Mouse (Mus musculus): ENCODE measurements around the gene Polr2b.

Gene Polr2b

DNA sequence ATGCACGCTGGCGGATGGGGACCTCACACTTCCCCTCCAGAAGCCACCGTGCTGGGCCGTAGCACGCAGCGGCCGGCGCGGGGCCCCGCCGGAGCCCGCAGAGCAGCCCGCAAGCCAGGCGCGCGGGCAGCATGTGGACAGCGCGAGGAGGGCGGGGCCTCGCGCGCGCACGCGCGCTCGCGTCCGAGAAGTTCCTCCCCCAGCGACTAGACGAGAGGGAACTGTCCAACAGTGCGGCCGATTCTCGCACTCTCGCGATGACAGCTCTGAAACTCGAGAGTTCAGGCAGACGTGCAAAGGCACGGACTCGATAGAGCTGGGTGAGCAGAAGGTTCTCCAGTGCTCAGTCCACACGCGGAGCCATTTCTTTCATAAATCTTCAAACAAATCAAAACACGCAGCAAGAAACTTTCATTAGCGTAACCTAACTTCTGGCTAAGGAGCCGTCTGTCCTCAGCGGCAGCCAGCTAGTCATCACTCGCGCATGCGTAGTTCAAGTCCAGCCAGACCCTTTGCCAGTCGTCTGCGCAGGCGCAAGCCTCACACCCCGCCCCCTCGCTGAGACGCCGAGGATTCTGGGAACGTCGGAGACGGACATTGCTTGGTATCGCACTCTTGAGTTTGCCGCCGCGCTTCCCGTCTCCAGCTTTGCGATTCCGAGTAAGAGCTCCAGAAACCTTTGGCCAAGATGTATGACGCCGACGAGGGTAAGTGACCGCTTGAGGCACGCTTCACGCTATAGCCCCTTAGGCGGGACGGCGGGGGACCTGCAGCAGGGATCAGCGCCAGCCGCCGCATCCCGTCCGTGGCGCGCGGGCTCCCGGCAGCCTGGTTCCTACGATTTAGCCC is at the start of gene Polr2b, which contains the start of gene Noa1:
Gene Polr2b, plus strand, starts transcription at position 224 of the 849 bp plus-strand sequence.
Gene Noa1, minus strand, starts transcription at position 161 of the 849 bp plus-strand sequence.
- peak; percentile 94 for DNase-seq (ENCODE audit: extremely low read depth, low read depth)

DNA sequence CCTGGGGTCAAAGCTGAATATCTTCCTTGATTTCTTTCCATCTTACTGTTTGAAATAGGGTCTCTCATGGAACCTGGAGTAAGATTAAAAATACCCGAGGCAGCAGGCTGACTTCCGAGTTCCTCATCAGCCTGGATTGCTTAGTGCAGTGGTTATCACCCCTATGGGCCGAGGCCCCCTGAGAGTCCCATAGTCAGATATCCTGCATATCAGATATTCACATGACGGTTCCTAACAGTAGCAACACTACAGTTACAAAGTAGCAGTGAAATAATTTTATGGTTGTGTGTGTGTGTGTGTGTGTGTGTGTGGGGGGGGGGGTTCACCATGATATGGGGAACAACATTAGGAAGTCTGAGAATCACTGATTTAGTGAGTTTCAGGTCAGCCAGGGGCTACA is 48.8 kb upstream of the Polr2b start:
- DNase-seq (ENCODE audit: extremely low read depth, low read depth), result no peak

DNA sequence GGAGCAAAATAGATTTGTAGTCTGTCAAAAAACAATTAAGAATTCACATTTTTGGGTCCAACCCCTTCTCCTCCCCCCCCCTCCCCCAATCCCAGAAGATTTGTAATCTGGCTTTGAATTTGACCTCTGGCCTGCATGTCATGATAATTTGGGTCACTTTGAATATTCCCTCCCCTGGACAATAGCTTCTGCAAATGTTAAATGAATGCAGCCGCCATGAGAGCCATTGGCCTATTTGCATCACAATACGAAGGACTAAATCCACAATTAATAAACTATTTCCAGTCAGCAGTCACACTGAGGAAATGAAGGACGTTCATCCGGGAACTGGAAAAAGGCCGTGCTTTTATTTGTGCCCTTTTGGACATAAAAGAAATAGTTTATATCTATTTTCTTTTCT is 47.8 kb upstream of the Polr2b start:
- DNase-seq (ENCODE audit: extremely low read depth, low read depth), result no peak

DNA sequence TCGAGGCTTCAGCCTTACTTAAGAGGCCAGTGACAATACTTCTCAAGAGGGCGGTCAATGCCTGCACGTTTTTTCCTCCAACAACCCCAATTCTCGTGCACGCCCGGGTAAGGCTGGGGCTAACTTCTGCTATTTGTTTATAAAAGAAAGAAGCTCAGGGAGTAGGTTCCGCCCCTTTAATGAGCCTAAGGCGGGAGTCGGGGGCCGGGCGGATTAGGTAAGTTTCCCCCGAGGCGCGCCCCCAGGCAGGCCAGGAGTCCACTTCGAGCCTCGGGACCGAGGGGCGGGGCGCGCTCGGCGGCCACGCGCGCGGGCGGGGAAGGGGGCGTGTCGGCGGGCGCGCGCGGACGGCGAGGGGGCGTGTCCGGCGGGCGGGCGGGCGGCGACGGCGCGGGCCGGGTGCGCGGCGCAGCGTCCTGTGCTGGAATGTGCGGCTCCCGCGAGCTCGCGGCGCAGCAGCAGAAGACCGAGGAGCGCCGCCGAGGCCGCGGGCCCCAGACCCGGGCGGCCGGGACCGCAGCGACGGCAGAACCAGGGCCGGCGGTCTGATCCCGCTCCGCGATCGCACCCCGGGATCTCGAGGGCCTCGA is 44.8 kb upstream of the Polr2b start, which contains the start of gene Rest:
Gene Rest, plus strand, starts transcription at position 411 of the 590 bp plus-strand sequence.
- DNase-seq (ENCODE audit: extremely low read depth, low read depth), result peak; percentile 80

DNA sequence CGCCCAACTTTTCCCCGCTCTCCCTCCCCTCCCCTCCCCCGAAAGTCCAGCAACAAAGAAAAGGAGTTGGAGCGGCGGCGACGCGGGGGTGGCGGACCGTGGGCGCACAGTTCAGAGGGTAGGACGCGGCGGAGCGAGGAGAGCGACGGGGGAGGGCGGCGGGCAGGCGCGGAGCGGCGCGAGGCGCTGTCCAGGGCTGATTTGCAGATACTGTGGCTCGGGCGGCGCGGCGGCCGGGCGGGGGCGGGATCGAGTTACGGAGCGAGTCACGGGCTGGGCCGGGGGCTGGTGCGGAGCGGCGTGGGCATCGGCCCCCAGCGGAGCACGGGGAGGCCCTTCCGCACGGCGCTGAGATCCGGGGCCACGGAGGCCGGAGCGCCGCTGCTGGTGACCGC is 44.3 kb upstream of the Polr2b start:
- DNase-seq (ENCODE audit: extremely low read depth, low read depth), result no peak

DNA sequence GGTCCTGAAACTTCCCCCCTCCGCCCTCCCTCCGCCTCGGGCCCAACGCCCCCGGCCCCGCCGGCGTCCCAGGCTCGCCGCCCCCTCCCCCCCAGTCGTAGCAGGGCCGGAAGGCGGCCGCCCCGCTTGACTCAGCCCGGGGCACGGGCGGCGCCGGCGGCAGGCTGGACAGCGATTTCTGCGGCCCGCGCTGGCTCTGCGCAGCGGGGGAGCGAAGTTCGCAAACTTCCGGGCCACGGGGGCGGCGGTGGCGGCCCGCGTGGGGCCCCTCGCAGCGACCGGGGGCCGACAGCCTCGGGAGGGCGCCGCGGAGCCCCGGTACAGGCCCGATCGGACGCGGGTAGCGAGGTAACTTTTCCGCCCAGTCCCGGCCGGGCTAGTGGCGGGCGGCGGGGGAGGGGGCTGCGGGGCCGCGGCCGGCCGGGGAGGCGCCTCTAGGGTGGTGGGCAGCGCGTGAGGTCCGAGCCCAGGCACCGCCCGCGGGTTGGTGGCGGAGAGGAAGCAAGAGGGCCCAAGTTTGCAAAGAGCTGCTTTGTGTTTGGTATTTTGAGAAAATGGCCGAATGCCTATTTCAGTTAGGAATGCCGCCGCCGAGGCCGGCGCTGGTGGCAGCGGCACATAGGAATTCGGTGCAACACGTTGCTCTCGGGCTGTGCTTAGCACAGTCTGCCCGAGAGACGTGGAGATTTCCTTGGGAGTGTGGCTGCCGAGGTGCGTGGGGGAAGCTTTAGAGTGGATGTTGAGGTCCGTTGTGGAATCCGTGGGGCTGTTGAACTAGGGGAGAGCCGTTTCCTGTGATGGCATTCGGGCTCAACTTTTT is 43.7 kb upstream of the Polr2b start:
- DNase-seq (ENCODE audit: extremely low read depth, low read depth), result no peak

DNA sequence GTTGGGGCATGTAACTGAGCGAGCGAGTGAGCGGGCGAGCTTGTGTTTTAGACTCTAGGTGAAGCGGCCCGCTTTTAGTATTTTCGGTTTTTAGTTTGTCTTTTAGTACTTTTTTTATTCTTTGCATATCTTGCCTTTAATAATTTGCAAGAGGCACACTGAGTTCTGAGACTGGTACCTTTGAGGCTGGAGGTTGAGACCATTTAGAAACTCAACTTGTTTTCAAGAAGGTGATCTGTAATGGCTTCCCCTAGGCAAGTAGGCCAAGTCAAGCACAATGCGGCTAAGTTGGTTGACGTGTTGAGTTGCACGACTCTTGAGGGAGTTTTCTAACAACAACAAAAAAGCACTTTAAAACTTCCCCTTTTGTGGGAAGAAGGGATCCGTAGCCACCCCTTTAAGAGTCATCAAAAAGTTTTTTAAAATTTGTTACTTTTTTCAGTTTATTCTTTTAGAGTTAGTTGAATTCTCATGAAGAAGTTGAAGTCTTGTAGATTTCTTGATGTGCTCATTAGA is 43.0 kb upstream of the Polr2b start:
- peak; percentile 78 for DNase-seq (ENCODE audit: extremely low read depth, low read depth)

DNA sequence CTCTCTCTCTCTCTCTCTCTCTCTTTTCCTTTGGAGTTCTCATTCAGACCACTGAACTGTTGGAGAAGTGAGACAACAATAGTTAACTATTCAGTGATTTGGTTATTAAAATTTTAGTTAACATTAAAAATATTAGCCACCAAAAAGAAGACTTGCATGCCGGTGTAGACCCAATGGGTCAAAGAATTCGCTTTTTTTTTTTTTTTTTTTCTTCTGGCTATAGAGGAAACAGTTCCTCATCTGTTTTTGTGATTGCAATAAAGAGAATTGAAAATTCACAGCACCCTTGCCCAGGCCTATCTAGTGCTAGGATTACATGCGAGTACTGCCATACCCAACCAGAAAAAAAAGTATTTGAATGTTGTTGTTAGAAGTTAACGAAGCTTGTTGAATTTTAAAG is 42.5 kb upstream of the Polr2b start:
- no peak for DNase-seq (ENCODE audit: extremely low read depth, low read depth)

DNA sequence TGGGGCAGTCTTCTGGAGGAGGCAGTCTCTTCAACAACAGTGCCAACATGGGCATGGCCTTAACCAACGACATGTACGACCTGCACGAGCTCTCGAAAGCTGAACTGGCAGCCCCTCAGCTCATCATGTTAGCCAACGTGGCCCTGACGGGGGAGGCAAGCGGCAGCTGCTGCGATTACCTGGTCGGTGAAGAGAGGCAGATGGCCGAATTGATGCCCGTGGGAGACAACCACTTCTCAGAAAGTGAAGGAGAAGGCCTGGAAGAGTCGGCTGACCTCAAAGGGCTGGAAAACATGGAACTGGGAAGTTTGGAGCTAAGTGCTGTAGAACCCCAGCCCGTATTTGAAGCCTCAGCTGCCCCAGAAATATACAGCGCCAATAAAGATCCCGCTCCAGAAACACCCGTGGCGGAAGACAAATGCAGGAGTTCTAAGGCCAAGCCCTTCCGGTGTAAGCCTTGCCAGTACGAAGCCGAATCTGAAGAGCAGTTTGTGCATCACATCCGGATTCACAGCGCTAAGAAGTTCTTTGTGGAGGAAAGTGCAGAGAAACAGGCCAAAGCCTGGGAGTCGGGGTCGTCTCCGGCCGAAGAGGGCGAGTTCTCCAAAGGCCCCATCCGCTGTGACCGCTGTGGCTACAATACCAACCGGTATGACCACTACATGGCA is 41.9 kb upstream of the Polr2b start:
- no peak for DNase-seq (ENCODE audit: extremely low read depth, low read depth)

DNA sequence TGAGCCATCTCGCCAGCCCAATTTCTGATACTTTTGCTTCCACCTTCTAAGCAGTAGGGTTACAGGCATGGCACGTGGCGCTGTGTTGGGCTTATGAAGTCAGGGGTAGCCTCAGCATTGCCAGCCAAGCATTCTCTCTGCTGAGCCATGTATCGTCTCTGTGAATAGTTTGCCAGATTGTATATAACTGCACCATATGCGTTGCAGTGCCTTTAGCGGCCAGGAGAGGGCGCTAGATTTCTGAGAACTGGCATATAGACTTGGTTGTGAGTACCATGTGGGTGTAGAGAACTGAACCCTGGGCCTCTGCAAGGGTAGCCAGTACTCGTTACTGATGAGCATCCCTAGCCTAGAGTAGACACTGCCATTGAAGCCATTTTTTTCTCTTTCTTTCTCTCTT is 40.5 kb upstream of the Polr2b start:
- no peak for DNase-seq (ENCODE audit: extremely low read depth, low read depth)

DNA sequence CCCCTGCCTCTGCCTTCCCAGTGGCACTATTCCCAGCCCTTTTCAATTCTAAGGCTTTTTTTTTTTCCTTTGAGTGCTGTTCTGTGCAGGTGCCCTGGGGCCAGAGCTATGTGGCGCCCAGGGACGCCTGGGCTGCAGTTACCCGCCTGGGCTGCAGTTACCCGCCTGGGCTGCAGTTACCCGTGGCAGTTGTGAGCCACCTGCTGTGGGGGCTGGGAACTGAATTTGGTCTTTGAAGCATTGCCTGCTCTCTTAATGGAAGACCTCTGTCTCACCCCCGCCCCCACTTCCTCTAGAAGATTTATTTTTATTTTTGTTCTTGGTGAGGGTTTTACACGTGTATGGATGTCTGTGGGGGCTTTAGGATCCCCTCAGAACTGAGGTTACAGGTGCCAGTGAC is 36.8 kb upstream of the Polr2b start:
- DNase-seq (ENCODE audit: extremely low read depth, low read depth), result no peak

DNA sequence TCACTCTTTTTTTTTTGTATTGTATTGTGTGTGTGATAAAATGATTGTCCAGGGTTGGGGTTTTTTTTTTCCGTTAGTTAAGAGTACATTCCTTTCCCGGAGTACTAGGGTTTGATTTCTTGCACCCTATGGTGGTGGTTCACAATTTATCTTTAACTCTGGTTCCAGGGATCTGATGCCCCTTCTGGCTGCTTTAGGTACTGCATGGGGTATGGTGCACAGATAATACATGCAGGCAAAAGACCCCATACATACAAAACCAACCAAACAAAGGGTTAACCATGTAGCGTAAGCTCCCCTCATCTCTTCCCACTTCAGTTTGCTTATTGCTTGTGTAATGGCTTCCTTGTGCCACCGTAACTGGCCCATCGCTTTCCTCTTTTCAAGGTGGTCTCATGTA is 34.0 kb upstream of the Polr2b start:
- no peak for DNase-seq (ENCODE audit: extremely low read depth, low read depth)

DNA sequence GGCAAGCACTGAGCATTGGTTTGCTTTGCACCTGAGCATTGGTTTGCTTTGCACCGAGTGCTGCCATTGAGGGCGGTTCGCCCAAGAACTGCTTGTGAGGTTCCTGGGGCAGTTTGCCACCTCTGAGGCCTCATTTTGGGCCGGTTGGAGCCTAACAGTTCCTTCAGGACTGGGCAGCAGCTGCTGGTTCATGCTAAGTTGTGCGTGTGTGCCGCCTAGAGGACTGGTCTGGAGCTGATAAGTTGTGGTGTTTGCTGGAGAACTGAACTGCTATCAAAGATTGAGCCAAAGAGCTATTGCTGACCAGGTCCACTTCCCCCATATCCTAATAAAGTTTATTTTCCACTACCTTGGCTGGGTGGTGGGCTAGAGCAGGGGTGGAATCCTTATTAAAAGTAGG is 32.7 kb upstream of the Polr2b start:
- DNase-seq (ENCODE audit: extremely low read depth, low read depth), result no peak

DNA sequence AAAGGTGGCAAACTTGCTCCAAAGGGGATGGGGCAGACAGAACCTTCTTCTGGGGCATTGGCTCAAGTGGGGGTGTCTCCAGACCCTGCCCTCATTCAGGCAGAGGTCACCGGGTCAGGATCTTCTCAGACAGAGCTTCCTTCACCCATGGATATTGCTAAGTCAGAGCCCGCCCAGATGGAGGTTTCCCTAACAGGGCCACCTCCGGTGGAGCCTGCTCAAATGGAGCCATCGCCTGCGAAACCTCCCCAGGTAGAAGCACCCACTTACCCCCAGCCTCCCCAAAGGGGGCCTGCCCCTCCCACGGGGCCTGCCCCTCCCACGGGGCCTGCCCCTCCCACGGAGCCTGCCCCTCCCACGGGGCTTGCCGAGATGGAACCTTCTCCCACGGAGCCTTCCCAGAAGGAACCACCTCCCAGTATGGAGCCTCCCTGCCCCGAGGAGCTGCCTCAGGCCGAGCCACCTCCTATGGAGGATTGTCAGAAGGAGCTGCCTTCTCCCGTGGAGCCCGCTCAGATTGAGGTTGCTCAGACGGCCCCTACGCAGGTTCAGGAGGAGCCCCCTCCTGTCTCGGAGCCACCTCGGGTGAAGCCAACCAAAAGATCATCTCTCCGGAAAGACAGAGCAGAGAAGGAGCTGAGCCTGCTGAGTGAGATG is 28.3 kb upstream of the Polr2b start:
- DNase-seq (ENCODE audit: extremely low read depth, low read depth), result no peak

DNA sequence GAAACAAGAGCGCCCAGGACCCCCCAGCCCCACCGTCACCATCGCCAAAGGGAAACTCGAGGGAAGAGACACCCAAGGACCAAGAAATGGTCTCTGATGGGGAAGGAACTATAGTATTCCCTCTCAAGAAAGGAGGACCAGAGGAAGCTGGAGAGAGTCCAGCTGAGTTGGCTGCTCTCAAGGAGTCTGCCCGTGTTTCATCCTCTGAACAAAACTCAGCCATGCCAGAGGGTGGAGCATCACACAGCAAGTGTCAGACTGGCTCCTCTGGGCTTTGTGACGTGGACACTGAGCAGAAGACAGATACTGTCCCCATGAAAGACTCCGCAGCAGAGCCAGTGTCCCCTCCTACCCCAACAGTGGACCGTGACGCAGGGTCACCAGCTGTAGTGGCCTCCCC is 27.7 kb upstream of the Polr2b start:
- DNase-seq (ENCODE audit: extremely low read depth, low read depth), result no peak

DNA sequence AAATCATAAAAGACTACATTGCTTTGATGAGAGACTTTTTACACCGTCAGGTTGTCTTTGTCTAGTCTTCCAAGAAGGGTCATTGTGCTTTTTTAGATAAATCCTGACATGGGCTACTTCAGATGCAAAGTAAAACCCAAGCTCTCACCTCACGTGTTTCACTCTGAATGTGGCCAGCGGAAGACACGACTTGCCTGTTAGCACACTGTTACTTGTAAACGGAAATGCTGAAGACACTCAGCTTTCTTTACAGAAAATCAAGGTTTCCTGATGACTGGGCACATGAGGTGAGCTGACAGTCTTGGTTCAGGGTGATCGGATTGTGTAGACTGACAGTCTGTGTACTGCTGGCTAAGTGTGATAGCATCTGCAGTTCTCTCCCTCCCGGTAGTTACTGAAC is 24.3 kb upstream of the Polr2b start:
- no peak for DNase-seq (ENCODE audit: extremely low read depth, low read depth)

DNA sequence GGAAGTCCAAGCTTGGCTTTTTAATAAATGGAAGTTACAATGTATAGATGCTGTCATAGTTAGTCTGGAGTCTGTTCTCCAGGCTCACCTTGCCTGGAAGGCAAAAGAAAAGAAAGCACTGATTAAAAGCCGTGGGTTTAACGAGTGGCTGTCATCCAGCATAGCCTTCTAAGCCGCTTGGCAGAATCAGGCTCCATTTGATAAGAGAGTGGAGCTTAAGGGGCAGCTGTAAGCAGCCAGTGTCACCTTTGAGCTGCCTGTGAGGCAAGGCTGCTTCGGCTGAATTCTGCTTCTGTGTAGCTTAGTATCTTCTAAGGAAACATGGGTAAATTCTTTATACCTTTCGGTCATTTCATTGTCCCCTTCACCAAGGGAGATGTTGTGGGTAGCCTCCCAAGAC is 23.0 kb upstream of the Polr2b start:
- no peak for DNase-seq (ENCODE audit: extremely low read depth, low read depth)

DNA sequence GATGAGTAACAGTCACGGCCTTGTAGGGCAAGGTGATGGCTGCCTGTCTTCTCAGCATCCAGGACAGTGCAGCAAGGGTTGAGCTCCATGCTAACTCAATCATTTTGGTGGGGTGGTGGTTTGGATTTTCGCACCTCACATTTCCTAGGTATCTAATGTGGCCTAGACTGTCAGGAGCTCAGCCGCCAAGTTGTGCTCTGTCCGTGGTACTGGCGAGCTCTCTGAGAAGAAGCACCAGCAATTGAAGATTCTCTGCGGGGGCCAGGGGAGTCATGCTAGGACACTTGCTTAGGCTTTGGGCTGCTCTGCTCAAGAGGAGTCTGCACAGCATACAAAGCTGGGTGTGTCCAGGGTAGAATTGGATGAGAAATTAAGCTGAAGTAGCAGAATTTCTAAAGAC is 22.0 kb upstream of the Polr2b start:
- no peak for DNase-seq (ENCODE audit: extremely low read depth, low read depth)

DNA sequence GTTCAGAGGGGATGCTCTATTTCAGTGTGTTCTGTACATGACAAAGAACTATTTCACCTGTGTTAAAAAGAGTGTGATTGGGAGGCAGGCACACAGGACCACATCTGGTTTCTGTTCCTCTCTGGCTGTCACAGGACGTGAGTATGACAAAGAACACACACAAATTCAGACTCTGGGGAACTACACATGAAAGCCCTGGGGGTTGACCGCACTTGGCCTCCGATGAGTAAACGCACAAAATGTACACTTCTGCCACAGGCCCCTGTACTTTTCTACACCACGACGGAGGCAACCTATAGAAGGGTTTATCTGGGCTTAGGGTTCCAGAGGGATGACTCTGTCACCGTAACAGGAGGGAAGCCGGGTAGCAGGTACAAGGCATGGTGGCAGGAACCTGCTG is 20.3 kb upstream of the Polr2b start:
- DNase-seq (ENCODE audit: extremely low read depth, low read depth), result no peak

DNA sequence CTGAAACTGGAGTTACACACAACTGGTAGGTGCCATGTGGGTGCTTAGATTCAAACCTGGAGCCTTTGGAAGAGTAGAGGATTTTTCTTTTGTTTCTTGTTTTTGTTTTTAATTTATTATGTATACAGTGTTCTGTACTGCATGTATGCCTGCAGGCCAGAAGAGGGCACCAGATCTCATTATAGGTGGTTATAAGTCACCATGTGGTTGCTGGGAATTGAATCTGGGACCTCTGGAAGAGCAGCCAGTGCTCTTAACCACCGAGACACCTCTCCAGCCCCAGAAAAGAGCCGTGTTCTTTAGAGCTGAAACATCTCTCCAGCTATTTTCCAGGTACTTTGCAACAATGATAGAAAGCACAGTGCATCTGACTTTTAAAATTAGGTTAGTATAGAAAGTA is 19.3 kb upstream of the Polr2b start:
- no peak for DNase-seq (ENCODE audit: extremely low read depth, low read depth)

Data from MEL-GATA-1-ER (cell line).